Mouse (Mus musculus) lung, postnatal 25 days (tissue): Measurements from ENCODE around the gene Sh3bgrl2.
A peak's percentile ranks its signal among the peaks of the same experiment; 100 is the strongest.

ENCODE experiments used
- DNase-seq: peaks from one replicate; pipeline ENCODE4 v3.0.0; 2022; ENCODE audit warnings: low spot score

The Sh3bgrl2 gene

DNA sequence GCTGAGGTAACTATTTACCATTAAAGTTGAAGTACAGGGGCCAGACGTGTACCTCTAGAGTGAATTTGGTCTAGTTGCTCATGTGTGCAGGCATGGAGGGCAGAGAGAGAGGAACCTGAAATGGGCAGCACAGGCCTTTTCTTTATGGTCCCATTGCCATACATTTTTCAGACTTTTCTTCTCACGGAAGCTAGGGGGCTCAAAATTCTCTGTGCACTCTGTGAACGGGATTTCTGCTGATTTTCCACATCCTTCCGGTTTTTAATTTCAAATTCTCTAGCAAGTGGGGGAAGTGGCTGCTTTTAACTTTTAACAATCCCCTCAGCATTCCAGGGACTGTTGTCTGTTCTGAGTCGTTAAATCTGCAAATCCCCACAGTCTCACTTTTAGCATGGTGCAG, 83.8 kb downstream of the Sh3bgrl2 start:
- no peak for DNase-seq

DNA sequence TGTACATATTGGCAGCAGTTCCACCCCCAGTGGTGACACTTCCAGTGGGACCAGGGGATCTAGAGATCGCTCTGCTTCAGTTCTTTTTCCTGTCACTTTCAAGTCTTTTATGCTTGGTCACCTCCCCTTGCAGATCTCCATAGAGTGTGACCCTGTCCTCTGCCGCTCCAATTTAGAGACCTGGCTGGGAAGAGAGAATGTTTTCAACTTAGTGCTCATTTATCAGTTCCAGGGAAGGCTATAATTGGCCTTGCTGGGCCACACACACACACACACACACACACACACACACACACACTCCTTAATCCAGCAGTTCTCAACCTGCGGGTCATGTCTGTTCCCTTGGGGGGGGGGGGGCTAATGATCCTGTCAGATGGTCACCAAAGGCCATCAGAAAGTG, 86.6 kb downstream of the Sh3bgrl2 start:
- DNase-seq: no peak

DNA sequence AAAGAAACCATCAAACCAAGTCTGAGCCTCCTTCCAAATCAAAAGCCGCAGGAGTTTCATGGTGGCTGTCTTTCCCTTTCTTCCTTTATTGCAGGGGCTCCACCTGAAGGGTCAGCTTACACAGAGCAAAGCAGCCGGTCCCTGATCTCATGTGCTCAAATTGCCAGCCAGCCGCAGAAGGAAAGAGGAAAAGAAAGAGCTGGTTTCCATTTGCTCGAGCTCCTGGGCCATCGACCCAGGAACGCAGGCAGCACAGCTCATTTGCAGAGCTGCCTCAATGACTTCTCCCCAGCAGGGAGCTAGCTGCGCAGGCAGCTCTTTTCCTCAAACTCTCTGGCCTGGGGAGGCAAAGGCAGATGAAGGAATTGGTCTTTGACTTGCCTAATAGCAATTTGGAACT, 87.9 kb downstream of the Sh3bgrl2 start:
- DNase-seq: no peak

DNA sequence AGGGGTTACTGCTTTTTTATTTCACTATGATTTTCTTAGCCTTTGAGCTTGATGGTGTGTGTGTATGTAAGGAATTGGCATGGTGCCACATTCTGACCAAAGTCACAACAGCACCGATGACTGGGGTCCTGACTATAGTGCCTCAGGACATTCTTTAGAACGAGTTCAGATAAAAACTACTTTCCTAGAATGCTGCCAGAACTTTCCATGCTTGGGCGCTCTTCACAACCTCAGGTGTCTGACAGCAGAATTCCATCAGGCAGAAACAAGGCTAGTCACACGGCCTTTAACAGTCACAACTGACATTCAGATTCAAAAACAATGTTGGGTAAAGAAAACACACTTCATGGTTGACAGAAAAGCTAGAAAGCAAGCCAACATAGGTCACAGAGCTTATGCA, 95.0 kb downstream of the Sh3bgrl2 start:
- no peak for DNase-seq

DNA sequence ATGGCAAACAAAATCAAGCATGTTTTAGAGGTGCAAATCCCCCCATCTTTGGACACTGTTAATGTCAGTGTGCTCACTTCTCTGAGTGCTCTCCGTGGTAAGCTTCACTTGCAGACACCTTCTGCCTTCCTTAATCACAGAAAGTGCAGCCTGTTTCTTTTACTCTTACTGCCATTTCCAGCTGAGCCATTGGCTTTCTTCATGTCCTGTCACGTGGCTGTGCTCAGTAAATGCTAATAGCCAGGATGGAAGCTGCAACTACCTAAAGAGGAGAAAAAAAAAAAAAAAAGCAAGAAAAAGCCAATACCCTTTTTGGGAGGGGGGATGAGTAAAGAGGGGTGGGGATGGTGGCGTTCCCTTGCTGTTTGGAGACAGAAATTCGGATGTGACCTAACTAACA, 95.7 kb downstream of the Sh3bgrl2 start:
- DNase-seq: no peak

DNA sequence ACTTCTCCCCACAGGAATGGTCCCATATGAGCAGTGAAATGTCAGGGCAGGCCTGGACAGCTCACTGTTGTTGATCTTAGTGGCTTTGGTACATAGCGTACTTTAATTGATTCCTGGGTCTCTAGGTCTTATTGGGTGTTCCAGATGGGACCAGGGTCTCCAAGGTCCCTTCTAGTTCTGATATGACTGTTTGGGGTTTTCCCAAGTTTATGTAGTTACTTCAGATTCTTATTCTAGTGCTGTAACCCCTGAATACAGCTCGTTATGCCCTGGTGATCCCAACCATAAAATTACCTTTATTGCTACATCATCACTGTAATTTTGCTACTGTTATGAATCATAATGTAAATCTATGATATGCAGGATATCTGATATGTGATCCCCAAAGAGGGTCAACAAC, 98.1 kb downstream of the Sh3bgrl2 start:
- no peak for DNase-seq

DNA sequence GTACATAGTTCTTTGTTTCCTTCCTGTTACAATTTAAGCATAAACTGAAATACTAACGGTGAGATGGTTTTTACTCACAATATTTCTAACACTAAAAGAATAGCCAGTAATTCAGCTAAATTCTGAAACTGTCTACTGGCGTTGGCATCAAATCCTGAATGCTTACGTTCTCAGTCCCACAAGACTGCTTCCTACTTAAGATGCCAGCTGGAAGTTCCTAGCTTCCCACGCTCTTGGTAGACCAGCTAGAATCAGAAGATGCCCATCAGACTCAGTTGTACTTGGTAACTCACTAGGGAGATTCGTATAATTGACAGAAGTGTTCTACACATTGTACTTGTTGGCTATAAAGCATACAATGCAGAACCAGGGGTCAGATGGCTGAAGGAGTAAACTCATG, 98.6 kb downstream of the Sh3bgrl2 start:
- DNase-seq: no peak

DNA sequence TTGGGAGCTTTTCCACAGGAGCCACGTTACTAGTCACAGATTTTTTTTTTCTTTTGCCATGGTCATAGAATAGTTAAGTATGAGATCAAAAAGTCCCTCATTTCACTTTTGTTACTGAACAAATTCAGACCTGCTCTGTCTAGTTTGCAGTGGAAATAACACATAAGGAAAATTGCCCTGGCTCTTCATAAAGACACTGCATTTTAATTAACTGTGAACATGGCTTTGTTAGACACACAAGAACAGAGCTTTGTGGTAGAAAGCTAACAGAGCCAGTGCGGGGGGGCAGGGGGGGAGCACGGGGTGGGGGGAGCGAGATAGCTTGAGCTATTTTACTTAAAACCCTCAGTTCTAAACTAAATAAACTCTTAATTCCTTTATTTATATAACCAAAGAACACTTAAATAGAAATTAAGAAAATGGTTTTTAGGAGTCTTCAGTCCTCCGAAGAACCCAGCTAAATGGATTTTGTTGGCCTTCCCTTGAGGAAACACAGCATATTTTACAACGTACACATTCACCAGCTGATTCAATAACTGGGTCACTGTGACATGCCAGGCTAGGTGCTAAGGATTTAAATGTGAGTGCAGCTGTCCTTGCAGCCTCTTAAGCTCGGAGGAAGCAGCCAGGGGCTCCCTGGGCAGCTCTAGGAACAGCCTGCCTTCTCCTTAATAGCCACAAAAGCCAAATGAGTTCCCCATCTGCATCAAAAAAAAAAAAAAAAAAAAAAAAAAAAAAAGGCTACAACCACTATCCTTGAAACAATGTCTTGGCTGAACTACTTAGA, 100.0 kb downstream of the Sh3bgrl2 start:
- no peak for DNase-seq

DNA sequence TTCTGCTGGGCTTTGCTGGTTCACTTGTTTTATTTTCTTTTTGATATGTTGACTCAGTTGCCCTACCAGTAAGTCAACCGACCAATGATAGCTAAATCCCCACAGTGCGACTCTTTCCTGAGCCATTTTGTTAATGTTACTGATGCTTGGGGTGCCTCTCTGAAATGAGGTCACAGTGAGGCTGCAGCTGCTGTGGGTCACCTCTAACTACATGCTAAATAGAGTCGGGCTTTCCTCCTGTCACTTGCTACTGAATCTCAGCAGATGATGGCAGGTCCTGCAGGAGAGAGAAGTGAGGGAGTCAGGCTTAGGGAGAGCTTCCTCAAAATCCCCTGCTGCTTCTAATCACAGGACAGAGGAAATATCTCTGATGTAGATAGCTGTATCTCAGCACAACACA, 100.6 kb downstream of the Sh3bgrl2 start:
- no peak for DNase-seq

DNA sequence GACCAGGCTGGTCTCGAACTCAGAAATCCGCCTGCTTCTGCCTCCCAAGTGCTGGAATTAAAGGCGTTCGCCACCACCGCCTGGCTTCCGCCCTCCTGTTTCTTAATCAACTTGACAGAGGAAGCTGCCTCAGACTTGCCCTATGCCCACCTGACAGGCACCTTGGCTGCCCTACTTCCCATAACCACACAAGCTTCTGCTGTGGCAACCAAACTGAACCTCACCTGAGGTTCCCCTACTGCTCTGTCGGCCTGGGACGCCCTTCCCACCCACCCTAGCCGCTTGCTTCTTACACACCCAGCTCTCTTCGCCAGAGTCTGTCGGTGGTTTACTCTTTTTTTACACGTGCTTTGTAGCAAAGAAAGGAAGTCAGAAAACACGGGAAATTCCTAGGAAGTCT, 103.9 kb downstream of the Sh3bgrl2 start:
- DNase-seq: no peak

DNA sequence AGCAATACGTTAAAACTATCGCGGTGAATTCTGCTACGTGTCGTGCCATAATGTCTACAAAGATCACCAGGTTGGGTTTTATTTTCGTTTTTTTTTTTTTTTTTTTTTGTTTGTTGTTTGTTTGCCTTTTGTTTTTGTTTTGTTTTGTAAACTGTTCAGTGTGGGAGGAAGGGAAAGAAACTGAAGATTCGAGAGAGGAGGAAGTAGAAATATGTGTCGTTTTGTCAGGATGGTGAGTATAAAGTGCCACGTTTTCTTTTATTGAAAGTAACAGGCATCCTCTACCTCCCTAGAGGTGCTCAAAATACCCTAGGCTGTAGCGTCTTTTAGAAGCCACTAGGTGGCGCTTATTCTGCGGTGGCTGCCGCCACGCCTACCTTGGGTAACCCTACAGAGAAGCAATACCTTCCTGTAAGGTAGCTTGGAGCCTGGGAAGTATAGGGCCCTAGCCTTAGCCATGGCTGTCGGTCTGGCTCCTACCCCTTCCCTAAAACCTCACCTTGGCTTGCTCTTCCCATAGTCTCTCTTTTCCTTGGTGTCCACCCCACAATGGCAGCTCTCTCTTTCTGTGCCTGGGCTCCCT, 104.6 kb downstream of the Sh3bgrl2 start:
- DNase-seq: peak; percentile 6

DNA sequence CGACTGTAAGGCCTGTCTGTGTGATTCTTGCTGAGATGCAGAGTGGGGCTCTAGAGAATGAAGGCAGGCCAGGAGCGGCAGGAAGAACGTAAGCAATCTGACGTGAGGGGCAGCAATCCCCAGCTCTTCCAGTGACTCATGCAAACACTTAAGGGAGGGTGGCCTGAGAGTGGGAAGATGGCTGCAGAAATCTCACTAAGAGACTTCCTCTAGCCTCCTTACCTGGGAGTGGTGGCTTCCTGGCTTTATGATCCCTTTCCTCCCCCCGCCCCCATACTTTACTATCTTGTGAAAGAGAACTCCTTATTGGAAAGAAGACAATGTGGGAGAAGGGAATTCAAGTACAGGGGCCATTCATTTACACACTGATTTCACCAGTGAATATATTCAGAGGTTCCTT, 106.5 kb downstream of the Sh3bgrl2 start:
- no peak for DNase-seq

DNA sequence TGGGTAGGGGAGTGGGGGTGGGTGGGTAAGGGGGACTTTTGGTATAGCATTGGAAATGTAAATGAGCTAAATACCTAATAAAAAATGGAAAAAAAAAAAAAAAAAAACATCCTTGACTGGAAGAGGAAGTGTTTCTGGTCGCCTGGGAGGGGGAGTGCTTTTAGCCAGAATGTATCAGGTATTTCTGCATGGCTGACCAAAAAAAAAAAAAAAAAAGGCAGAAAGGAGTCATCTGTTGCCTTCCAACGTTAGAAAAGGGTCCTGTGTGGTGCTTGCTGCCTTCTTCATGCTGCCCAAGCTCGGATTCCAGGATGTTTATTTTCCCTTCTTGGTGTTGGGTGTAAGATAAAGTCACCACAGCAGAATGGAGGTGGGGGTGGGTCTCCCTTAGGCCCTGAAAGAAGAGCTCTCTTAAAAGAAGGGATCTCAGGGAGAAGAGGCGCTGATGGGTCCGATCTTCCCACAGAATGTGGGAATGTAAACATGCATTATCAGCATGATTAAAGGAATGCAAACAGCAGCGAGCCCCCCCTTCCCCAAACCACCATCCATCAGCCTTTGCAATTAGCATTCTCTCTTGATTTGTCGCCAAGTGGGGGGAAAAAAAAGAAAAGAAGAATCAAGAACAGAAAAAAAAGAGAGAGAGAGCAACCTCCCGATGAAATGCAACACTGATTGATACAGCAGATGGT, 109.0 kb downstream of the Sh3bgrl2 start:
- DNase-seq: no peak

DNA sequence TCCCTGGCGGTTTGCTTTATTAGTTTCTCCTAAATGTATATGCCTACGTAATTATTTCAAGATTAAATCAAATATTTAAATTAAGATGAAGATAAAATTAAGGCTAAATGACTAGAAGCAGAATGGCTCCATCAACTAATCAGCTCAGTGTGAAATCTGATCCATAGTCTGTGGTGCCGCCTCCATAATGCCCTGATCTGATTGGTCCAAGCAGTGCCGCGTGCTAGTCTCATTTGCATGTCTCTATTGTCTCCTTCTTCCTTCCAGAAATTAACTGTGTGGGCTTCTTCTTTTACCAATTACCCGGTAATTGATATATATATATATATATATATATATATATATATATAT, 109.5 kb downstream of the Sh3bgrl2 start:
- no peak for DNase-seq

DNA sequence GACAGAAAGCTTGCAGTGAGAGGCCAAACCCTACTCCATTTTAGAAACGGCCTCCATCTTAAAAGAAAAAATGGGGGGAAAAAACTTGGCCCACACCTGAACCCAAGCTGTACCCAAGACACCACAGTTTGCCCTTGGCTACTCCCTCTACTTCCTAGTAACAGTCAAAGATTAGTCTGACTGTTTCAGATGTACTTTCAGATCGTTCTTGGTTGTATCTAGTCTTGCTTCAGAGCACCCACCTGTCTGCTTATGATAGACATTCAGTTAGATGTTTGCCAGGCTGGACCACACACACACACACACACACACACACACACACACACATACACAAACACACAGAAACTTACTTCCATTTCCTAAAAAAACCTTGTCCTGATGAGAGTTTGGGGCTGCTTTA, 111.0 kb downstream of the Sh3bgrl2 start:
- no peak for DNase-seq

DNA sequence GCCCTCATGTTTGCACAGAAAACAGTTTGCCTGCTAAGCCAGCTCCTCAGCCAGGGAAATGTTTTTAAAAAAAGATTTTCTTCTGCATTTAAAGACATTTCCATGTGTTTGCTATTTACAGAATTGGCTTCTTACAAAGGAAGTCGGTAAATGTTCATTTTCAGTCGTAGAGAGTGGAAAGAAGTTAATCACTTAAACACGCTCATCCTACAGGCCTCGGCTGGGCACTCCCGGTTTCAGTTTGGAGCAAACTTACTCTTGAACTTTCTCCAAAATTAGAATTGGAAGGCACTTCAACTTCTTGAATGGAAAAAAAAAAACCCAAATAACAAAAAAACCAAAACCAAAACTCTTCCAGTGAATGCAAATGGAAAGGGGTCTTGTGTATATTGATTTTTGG, 113.7 kb downstream of the Sh3bgrl2 start:
- DNase-seq: no peak

DNA sequence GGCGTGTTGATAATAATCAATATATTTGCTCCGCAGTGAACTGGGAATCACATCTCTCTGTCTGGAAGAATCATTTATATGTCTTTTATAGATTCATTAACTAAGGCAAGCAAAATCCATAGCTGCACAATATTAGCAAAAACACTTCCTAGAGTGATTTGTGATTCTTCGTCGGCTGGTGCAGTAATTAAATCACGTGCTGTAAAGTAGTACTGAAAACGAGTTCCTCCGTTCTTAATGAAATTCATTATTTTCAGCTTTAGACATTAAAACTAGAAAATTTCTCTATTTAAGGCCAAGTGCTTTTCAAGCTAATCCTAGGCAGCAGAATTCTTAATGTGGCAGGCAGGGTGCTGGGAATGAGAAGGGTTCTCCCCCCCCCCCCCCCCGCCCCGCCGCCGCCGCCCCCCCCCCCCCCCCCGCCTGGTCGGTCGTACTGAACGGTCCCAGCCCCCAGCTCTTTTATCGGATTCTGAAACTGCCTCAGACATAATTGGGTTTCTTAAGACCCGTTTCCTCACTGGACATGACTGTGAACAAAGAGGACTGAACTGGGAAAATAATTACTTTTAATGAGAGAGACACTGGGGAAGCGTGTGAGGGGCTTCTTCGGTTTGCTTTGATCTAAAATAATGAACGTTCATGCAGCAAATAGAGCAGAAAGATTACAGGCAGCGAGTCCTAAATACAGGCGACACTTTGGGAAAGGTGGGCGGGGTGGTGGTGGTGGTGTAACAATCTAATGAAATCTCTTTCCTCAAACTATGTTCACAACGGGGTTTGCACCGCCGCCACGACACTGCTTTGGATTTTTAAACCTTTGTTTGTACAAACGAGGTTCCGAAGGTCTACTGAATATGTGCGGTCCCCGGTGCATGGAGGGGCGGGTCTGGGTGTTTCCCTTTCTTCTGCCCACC, 116.1 kb downstream of the Sh3bgrl2 start:
- no peak for DNase-seq

DNA sequence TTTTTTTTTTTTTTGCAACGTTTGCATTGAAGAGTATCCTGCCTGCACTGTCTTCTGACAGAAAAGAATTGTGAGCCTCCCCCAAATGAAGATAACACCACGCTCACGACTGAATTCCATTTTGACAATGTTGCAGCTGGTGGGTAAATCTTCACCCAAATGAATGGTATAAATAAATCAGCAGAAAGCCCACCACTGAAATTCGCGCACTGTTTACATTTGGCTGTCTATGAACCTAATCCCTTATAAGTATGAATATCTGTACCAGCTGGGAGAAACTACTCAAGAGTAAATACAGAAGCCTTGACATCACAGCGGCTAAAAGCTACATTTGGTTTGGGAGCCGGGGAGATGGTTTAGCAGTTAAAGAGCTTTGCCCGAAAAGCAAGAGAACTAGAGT, 116.8 kb downstream of the Sh3bgrl2 start:
- DNase-seq: no peak

DNA sequence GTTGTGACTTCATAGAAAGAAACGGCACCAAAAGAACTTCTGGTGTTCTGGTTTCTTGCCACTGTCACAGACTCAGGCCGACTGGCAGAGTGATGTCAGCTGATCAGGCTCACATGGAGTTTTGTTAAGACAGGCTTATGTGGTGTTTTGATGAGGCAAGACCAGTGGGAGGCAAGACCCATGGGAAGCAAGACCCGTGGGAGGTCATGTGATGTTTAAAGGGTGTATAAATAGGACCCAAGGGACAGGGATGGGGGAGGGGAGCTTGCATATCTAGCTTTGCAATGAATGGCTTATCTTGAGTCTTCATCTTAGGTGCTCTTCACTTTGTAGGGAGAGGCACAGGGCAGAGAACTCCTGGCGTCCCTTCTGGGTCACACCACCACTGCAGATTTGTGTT, 118.9 kb downstream of the Sh3bgrl2 start:
- no peak for DNase-seq

DNA sequence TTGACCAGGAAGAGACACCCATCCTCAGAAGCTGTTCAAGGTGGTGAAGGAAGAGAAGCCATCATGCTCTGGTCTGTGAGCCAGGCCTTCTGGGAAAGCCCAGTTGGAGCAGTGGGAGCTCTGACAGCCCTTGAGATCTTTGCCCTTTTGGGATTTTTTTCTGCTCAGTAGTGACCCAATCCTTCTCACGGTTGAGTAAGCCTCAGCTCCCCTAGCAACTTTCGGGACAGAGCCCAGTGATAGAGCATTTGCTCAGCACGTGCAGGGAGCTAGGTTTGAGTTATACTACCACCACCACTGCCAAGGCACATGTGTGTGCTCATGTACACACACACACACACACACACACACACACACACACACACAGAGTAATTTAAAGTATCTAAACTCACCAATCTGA, 131.5 kb downstream of the Sh3bgrl2 start:
- no peak for DNase-seq

DNA sequence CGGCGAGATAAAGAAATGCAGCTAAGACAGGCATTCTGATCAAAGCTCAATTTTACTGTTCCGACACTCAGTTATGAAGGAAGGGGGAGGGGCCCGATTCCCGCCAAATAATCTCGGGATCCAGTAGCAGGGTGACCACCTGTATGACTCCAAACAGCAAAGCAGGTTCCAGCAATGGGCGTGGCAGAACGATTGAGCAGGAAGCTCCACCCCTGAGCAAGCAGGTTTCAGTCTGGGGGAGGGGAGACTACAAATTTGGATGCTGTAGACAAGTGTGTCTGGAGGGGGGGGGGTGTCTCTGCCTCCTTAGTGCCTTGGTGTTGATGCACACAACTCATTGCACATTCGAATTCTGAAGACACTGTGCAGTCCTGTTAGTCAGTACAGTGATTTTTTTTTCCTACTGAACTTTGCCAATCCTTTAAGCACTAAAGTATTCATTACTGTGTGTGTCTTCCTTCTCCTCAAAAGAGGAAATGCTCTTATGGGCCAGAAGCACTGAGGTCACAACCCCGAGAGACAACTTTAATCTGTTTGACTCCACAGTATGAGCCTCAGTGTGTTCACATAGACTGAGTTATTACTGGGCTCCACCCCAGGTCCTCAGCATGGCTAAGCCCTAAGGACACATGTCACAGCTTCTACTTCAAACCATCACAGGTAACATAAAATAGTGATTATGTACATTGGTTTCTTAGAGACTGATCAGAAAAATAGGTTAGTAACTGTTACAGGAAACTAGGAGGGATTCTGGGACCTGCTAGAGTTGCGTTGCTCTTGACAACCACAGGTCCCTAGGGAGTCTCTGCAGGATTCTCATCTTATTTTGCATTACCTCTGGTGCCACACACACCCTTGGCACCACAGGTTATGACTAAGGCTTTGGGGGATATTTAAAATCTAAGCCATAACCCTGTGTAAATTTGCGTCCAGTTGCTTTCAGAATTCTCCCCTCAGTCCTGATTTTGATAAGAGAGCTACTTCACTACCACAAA, 133.8 kb downstream of the Sh3bgrl2 start:
- DNase-seq: no peak
